Mouse (Mus musculus) MEL (cell line): ENCODE results near the gene Pard3.

Experiments
- CTCF ChIP-seq, 3 experiments: IDR thresholded peaks in 2 of 3; conservative IDR thresholded peaks in 1 of 3; 2 replicates each; pipeline ENCODE4 v1.5.1; 2011 to 2012; ENCODE audit warnings: low read length in 3 of 3, low read depth in 2 of 3, mild to moderate bottlenecking in 2 of 3, improper control_type of control experiment in 1 of 3, inconsistent platforms in 1 of 3, mixed read lengths in 1 of 3, moderate library complexity in 1 of 3; ENCODE audit not compliant: control insufficient read depth in 1 of 3, insufficient read depth in 1 of 3, poor library complexity in 1 of 3, severe bottlenecking in 1 of 3
- EP300 ChIP-seq, 2 experiments: IDR thresholded peaks; 2 replicates each; pipeline ENCODE4 v1.6.1; 2011; ENCODE audit warnings: improper control_type of control experiment in 2 of 2, low read length in 2 of 2, low read depth in 1 of 2, mild to moderate bottlenecking in 1 of 2
- RAD21 ChIP-seq: IDR thresholded peaks from 2 replicates; pipeline ENCODE4 v1.6.1; 2011; ENCODE audit warnings: mild to moderate bottlenecking, low read depth, low read length, improper control_type of control experiment

GRCm38 (mm10) chr8:127556964-127557363, 493.3 kb downstream of the Pard3 start:
- no peak for TF ChIP-seq RAD21
- TF ChIP-seq EP300 (IDR thresholded peaks at IDR 0.05; ENCODE audit: low read depth in 1 of 2, low read length in 2 of 2), result no peak
- TF ChIP-seq CTCF (IDR thresholded peaks at IDR 0.05 in 2 of 3, conservative IDR thresholded peaks at IDR 0.05 in 1 of 3; ENCODE audit: control insufficient read depth in 1 of 3, insufficient read depth in 1 of 3, low read depth in 2 of 3, low read length in 3 of 3, poor library complexity in 1 of 3, severe bottlenecking in 1 of 3), result no peak
